Mouse (Mus musculus) C2C12 (cell line): Measurements from ENCODE around the gene Hivep2. TPM values are rescaled to one million over a fixed set of nuclear protein-coding genes. Genes with fewer than 3 reads are reported as not detected.

Experiments
- H3K27me3 ChIP-seq: one replicate; pipeline ENCODE4 v1.6.1; 2011; ENCODE audit not compliant: control insufficient read depth, insufficient read depth, insufficient read length
- H3K36me3 ChIP-seq: one replicate; pipeline ENCODE4 v1.6.1; 2011; ENCODE audit not compliant: control insufficient read depth, insufficient read depth
- H3K4me3 ChIP-seq: one replicate; pipeline ENCODE4 v1.5.1; 2011; ENCODE audit warnings: mild to moderate bottlenecking, control low read depth; ENCODE audit not compliant: poor library complexity, insufficient read depth, severe bottlenecking
- H3K79me2 ChIP-seq: one replicate; pipeline ENCODE4 v1.6.1; 2011; ENCODE audit not compliant: control insufficient read depth, insufficient read depth
- H3K79me3 ChIP-seq: one replicate; pipeline ENCODE4 v1.6.1; 2011; ENCODE audit warnings: low read depth, control low read depth
- H3ac ChIP-seq: one replicate; pipeline ENCODE3; 2011; ENCODE audit warnings: low read depth; ENCODE audit not compliant: control insufficient read depth, insufficient read length
- CEBPB ChIP-seq: IDR thresholded peaks from one replicate; pipeline ENCODE4 v1.6.1; 2011; ENCODE audit warnings: low read depth, mild to moderate bottlenecking, control low read depth, moderate library complexity
- CTCF ChIP-seq: IDR thresholded peaks from one replicate; pipeline ENCODE4 v1.5.1; 2011; ENCODE audit not compliant: control insufficient read depth, insufficient read depth, insufficient read length
- FOSL1 ChIP-seq: IDR thresholded peaks from one replicate; pipeline ENCODE4 v1.8.0; 2011; ENCODE audit warnings: mild to moderate bottlenecking, low read length; ENCODE audit not compliant: poor library complexity, insufficient read depth, severe bottlenecking
- MAX ChIP-seq: IDR thresholded peaks from one replicate; pipeline ENCODE4 v1.6.1; 2011; ENCODE audit warnings: mild to moderate bottlenecking, control low read depth
- MYOD1 ChIP-seq: IDR thresholded peaks from one replicate; pipeline ENCODE4 v1.6.1; 2011; ENCODE audit warnings: low read depth; ENCODE audit not compliant: control insufficient read depth, insufficient read length
- MYOG ChIP-seq: IDR thresholded peaks from one replicate; pipeline ENCODE4 v1.6.1; 2011; ENCODE audit not compliant: control insufficient read depth, insufficient read length; ENCODE audit errors: extremely low read depth
- USF1 ChIP-seq: IDR thresholded peaks from one replicate; pipeline ENCODE4 v1.6.1; 2011; ENCODE audit warnings: low read depth, mild to moderate bottlenecking, control low read depth, moderate library complexity
- polyA plus RNA-seq: library from polyadenylated mRNA; unstranded; fragments of >200 nt; fragmentation: generic; extraction: Trizol; gene quantifications from one replicate; pipeline ENCODE4 v1.2.1, GENCODE M21; 2012; ENCODE audit warnings: missing spikeins

Gene Hivep2
- polyA plus RNA-seq, 1 experiment, result 2.9 TPM

DNA sequence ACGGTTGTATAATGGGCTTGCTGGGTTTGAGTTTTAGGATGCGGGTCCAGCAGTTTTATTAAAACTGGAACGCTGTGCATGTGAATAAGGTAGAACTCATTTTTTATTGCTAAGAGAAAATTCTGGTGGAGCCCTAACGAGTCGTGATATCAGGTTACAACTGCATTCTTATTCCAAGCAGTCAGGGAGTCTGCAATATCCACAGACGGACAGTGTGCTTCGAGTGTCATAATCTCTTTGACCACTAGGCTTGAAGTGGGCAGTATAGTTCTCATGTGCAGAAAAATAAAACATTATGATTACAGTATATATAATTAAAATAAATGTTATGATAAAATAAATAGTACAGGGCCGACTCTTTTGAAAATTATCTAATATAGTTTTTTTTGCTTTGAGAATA lies 3.1 kb downstream of the Hivep2 start:
- Histone ChIP-seq H3K36me3 (no peaks in the 10 kb centered on the region), H3K4me3 (no peak overlapping the region), H3K27me3 (no peaks in the 10 kb centered on the region), H3K79me3 (peaks cover 3% of the 10 kb centered on the region), H3ac (no peak overlapping the region), H3K79me2 (peaks cover 25% of the 10 kb centered on the region)
- TF ChIP-seq MYOG (no peak), USF1 (no peak), MAX (no peak)

- H3K79me2 ChIP-seq, result peaks cover 33% of the 10 kb centered on the region
- peaks cover 3% of the 10 kb centered on the region for H3K79me3 ChIP-seq
- H3K27me3 ChIP-seq, result no peaks in the 10 kb centered on the region
- H3ac ChIP-seq, result no peak overlapping the region
- H3K4me3 ChIP-seq, result no peak overlapping the region
- TF ChIP-seq CEBPB (no peak), FOSL1 (no peak), USF1 (no peak), MYOG (no peak), MYOD1 (no peak), CTCF (no peak), MAX (no peak)
- no peaks in the 10 kb centered on the region for H3K36me3 ChIP-seq
Observed at GRCm38 (mm10) chr10:13970321-13970720, 4.4 kb downstream of the Hivep2 start.

DNA sequence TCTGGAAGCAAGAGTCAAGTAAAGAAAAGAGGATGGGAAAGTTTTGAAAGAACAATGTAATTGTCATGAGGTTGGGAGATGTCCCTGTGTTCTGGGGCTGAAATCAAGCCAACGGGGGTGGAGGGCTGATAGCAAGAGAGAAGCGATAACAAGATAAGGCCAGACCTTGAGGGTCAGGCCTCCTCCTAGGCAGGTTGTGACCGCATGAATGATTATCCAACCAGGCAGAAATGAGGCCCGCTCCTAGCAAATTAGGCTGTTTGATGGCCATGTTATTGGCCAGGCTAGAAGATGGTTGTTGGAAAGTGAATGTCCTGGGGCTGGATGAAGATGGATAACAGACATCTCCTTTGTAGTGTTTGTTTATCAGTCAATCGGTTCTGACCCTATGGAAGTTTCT lies 5.4 kb downstream of the Hivep2 start:
- H3ac ChIP-seq, result no peak overlapping the region
- peaks cover 33% of the 10 kb centered on the region for H3K79me2 ChIP-seq
- H3K27me3 ChIP-seq, result no peaks in the 10 kb centered on the region
- no peak for TF ChIP-seq CEBPB
- TF ChIP-seq CTCF, result no peak
- no peak for TF ChIP-seq USF1
- TF ChIP-seq MAX, result no peak
- no peak for TF ChIP-seq FOSL1
- no peak for TF ChIP-seq MYOD1
- TF ChIP-seq MYOG, result no peak
- H3K79me3 ChIP-seq, result peaks cover 3% of the 10 kb centered on the region
- H3K4me3 ChIP-seq, result no peak overlapping the region
- no peaks in the 10 kb centered on the region for H3K36me3 ChIP-seq

- no peaks in the 10 kb centered on the region for H3K36me3 ChIP-seq
- H3K79me2 ChIP-seq, result peaks cover 21% of the 10 kb centered on the region
- TF ChIP-seq FOSL1, result no peak
- no peak for TF ChIP-seq MYOD1
- TF ChIP-seq CTCF, result no peak
- TF ChIP-seq CEBPB, result no peak
- TF ChIP-seq MYOG, result no peak
- no peak for TF ChIP-seq MAX
- no peak for TF ChIP-seq USF1
Observed at GRCm38 (mm10) chr10:13973563-13974179, 7.8 kb downstream of the Hivep2 start.

GRCm38 (mm10) chr10:13974472-13974871 lies 8.6 kb downstream of the Hivep2 start:
- Histone ChIP-seq H3ac (no peak overlapping the region), H3K27me3 (no peaks in the 10 kb centered on the region), H3K4me3 (no peak overlapping the region), H3K79me2 (peaks cover 20% of the 10 kb centered on the region), H3K36me3 (no peaks in the 10 kb centered on the region), H3K79me3 (peaks cover 3% of the 10 kb centered on the region)
- TF ChIP-seq CTCF (no peak), MYOG (no peak), MYOD1 (no peak), MAX (no peak), FOSL1 (no peak), CEBPB (no peak), USF1 (no peak)

More at GRCm38 (mm10) chr10:13973563-13974179, 7.8 kb downstream of the Hivep2 start:
- Histone ChIP-seq H3ac (no peak overlapping the region), H3K79me3 (peaks cover 3% of the 10 kb centered on the region), H3K4me3 (no peak overlapping the region), H3K27me3 (no peaks in the 10 kb centered on the region)

- Histone ChIP-seq H3K4me3 (no peak overlapping the region), H3K79me2 (peaks cover 14% of the 10 kb centered on the region), H3ac (no peak overlapping the region), H3K79me3 (no peaks in the 10 kb centered on the region), H3K36me3 (no peaks in the 10 kb centered on the region), H3K27me3 (no peaks in the 10 kb centered on the region)
- TF ChIP-seq MAX (no peak), USF1 (no peak), CTCF (no peak), MYOD1 (no peak), CEBPB (no peak), FOSL1 (no peak), MYOG (no peak)
Observed at GRCm38 (mm10) chr10:13975861-13976260, 10.0 kb downstream of the Hivep2 start.
